Mouse (Mus musculus) layer of hippocampus, adult 8-10 months (tissue): Measurements from ENCODE around the gene Clybl. TPM values are rescaled to one million over a fixed set of nuclear protein-coding genes. Genes with fewer than 3 reads are reported as not detected.

ENCODE experiments used
- DNase-seq, 2 experiments: peaks; one replicate each; pipeline ENCODE4 v3.0.0; 2022; ENCODE audit warnings: low spot score in 2 of 2
- total RNA-seq, 4 experiments: library from RNA; stranded (reverse); gene quantifications; 2 replicates each; pipeline ENCODE4 v1.2.4; 2022

The Clybl gene
- total RNA-seq, 4 experiments from 2014 or later, result 28.0 to 33.9 (median 31.6) TPM

DNA sequence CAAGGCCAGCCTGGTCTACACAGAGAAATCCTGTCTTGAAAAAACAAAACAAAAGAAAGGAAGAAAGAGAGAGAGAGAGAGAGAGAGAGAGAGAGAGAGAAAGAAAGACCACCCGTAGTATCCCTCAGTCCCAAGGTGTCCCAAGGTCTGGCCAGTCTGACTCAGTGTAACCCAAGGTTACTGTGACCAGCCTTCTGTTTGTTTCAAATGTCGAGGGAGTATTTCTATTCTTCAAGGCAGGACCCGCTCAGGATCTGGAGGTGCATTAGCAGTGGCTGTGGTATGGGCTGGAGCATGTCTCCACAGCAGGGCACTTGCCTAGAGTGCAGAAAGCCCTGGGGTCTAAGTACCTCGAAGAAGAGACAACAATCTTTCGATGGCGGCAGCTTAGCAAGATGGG, 15.3 kb downstream of the Clybl start:
- no peak for DNase-seq

DNA sequence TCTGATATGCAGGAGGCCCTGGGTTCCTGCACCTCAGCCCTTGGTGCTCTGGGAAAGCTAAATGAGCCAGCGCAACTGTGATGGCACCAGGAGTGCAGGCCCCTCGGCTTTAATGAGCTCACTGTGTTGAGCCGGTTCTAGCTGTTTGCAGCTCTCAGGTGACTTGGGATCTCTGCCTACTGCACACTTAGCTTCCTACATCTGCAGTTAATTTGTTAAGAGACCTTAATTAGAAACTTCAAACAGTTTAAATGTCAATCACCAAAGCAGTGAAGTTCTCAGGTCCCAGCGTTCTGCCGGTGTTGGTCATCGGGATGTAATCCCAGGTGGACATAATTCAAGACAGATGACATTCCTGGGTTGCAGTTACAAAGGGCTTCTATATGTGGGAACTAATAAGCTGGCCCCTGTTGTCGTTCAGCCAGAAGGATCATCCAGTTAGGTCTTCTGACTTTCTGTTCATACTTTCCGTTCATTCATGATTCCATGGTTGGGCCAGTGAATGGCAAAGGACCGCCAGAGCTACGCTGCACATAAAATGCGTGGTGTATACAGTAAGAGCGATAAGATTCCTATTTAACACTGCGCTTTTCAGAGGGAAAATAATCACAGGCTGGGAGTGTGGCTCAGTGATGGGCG, 18.9 kb downstream of the Clybl start:
- DNase-seq, result no peak

DNA sequence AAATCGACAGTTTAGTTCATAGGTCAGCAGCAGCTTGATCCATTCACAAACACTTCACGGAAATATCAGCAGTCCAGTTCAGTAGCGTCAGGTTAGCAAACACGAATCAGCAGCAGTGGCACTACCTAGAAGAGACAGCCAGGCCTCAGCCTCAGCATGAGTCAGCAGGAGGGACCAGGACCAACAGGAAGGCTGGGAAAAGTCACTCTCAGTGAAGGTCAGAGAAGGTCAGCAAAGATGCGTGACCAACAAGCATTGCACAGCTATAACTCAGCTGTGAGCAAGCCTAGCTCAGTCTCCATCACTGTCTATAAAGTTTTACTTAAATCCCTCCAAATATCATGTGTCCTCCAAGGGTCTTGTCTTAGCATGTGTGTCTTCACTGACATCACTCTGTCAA, 27.7 kb downstream of the Clybl start:
- DNase-seq, result no peak

DNA sequence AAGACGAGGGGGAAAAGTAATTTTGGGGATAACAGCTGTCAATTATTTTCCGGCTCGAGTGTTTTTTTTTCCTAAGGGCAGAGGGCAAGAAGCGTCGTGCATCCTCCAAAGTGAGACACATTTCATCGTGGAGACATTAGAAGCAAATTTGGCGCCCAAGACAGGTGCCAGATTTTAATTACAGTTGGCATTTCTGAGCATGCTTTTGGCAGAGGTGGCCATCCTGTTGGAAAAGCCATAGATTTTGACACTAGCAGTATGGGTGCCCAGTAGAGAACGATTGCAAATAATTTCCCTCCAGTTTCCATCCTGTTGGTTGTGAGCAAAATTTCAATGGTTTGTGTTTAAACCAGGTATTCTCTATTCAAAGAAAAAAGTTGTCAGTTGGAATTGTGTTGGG, 32.1 kb downstream of the Clybl start:
- DNase-seq, result no peak

- no peak for DNase-seq
These were observed 32.6 kb downstream of the Clybl start for GRCm38 (mm10) chr14:122214126-122214525.

- no peak for DNase-seq
These were observed 35.7 kb downstream of the Clybl start for GRCm38 (mm10) chr14:122217221-122217620.

GRCm38 (mm10) chr14:122222934-122223374, 41.5 kb downstream of the Clybl start:
- DNase-seq, result no peak

- peak; percentile 57 to 86 for DNase-seq
These were observed 42.1 kb downstream of the Clybl start for GRCm38 (mm10) chr14:122223461-122224102.

GRCm38 (mm10) chr14:122224103-122224494, 42.6 kb downstream of the Clybl start:
- DNase-seq, result no peak

DNA sequence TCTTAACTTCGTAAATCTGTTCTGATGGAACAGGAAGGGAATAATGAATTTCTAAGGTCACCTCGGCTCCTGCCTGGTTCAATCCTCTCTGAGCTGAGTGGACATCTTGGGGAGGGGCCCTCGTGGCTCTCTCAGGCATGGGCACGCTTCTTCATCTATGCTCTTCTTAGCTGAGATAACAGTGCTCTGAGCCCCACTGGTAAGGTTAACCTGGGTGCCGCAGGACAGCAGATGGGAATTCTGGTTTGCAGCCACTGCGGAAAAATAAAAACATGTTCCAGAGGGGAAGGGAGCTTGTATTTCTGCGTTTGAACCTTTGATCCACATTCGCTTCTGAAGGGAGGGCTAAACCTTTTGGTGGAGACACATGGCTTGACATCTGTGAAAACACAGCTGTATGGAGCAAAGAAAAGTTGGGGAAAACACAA, 43.0 kb downstream of the Clybl start:
- no peak for DNase-seq

- no peak for DNase-seq
These were observed 44.1 kb downstream of the Clybl start for GRCm38 (mm10) chr14:122225479-122226132.

- DNase-seq, result no peak
These were observed 44.6 kb downstream of the Clybl start for GRCm38 (mm10) chr14:122226133-122226515.

GRCm38 (mm10) chr14:122226666-122227453, 45.4 kb downstream of the Clybl start:
- DNase-seq, result no peak

GRCm38 (mm10) chr14:122227454-122227951, 46.0 kb downstream of the Clybl start:
- no peak for DNase-seq

DNA sequence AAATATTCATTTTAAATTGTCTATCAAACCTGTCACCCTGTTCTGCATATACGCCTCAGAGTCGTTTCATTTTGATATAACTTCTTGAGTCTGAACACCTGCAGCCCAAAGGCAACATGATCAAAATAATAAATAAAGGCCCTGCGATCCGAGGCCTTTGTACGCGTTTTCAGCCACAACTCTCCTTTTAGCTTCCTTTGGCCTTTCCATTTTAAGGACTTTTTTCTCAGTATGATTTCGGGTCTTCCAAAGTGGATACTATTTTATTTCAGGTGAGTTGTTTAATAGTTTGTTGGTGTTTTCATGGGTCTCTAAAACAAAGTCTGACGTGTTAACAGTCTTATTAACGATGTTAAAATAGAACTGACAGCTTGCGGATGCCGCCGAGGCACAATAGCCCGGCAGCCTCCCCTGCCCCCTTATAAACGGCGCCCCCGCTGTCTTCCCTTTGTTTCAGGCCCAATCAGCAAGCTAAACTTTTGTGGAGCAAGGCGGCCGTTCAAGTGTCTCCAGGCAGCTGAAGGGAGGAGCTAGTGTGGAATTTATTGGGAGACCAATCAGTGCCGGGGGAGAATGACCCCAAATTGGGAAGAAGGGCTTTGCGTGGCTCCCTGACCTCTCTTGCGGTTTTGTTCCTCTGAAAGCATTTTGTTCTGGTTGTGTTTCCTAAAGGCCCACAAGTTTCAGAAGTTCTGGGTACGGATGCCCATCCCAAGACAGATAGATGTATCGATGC, 47.5 kb downstream of the Clybl start:
- no peak for DNase-seq

DNA sequence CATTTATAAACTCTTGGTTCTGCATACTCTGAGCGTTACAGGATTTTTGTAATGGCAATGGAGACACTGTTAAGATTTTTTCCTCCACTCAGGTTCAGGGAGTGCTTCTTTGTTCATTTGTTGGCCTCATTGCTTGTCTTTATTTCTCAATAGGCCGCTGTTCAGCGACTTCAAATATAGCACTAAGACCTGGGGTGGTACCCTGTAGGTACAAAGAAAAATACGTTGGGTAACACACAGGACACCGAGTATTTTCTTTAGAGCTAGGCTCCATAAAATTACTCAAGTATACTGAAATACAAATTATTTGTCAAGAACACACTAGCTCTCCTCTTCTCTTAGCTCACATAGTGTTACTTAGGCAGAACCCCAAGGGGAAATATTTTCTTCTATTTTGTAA, 48.5 kb downstream of the Clybl start:
- no peak for DNase-seq

DNA sequence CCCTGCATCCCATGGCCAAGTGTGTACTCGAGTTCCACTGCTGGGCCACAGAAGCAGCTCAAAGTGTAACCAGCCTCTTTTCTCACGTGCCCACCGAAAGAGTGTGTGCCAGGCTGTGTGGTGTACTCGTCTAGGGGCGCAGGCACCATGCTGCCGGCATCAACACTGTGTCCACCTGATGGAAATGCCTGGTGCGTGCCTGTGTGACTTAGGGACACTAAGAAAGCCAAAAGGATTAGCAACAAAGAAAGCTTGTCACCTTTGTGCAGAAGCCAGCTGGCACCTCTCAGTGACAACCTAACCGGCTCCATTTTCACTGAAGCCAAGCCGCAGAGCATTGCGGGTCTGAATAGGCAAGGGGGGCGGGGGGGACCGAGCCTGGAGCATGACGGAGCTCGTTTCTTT, 49.1 kb downstream of the Clybl start:
- peak; percentile 18 to 25 for DNase-seq

DNA sequence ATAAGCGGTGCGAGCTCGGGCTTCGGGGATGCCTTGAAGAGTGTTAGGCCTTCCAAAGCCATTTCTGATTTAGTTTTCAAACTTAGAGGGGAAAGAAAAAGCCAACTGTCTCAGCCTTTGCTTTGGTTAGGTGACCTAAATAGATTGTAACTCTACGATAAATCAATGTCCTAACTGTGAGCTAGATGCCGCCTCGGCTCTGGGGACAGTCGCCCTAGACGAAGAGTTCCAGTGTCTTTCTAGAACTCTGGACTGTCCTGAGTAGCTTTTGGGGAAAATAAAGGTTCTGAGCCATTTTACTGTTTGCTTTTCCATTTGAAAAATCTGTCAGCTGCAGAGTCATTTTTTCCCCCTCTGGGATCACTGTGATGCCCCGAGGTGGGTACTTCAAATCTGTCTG, 49.6 kb downstream of the Clybl start:
- no peak for DNase-seq

DNA sequence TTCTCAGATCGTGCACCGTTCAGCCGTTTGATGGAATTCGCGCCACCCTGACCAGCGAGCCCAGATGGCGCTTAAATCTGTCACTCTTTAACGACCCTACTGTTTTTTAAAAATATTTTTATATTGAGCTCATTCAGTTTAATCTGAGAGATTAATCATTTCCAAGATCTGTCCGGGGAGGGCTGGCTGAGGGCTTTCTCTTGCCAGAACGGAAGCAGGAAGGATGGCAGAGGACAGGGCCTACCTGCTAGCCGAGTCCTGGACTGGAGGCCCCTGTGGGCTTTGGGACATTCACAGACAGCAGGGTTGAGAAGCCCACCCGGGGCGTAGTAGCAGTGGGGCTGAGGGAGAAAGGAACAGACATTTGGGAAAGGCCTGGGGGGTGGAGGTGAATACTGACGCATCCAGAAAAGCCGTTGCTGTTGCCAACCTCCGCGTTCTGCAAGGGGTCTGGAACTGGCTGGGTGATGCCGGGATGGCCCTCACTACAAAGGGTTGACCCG, 51.8 kb downstream of the Clybl start:
- DNase-seq, result no peak

DNA sequence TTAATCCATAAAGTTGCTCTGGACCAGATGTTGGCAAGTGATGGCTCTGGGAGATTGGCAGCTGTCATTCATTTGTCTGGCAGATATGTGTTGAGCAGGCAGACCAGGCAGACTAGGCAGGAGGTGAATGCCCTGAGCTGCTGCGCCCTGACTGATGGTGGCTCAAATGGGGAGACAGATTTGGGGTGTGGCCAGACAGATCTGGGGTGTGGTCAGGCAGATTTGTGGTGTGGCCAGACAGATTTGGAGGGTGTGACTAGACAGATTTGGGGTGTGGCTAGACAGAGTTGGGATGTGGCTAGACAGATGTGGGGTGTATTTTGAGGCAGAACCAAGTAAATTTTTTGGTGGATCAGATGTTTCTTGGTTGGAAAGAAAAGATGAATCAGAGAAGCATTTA, 62.4 kb downstream of the Clybl start:
- DNase-seq, result no peak
